Mouse (Mus musculus) embryonic facial prominence, embryonic 15.5 days (tissue): ENCODE data around the gene Prdx2. TPM values are rescaled to one million over a fixed set of nuclear protein-coding genes. Genes with fewer than 3 reads are reported as not detected.

Experiments used
- ATAC-seq: fragments of 200-750 bp; cut with Nextera tagmentation; 2 replicates; pipeline ENCODE4 v1.8.0; 2017; ENCODE audit warnings: low read depth, moderate TSS enrichment; ENCODE audit not compliant: insufficient number of reproducible peaks, low FRiP score, low TSS enrichment
- H3K27ac ChIP-seq: fragments of 300-500 bp; sonication (generic); replicated peaks from 2 replicates; pipeline ENCODE4 v1.5.1; 2015; ENCODE audit warnings: mild to moderate bottlenecking, inconsistent platforms
- H3K27me3 ChIP-seq: fragments of 300-500 bp; sonication (generic); 2 replicates; pipeline ENCODE4 v1.6.1; 2015; ENCODE audit warnings: inconsistent platforms
- H3K36me3 ChIP-seq: fragments of 300-500 bp; sonication (generic); 2 replicates; pipeline ENCODE4 v1.6.1; 2015; ENCODE audit warnings: mild to moderate bottlenecking, inconsistent platforms
- H3K4me1 ChIP-seq: fragments of 300-500 bp; sonication (generic); 2 replicates; pipeline ENCODE4 v1.6.1; 2015; ENCODE audit warnings: inconsistent platforms
- H3K4me2 ChIP-seq: fragments of 300-500 bp; sonication (generic); replicated peaks from 2 replicates; pipeline ENCODE4 v1.6.1; 2015; ENCODE audit warnings: mild to moderate bottlenecking, inconsistent platforms
- H3K4me3 ChIP-seq: fragments of 300-500 bp; sonication (generic); replicated peaks from 2 replicates; pipeline ENCODE4 v1.5.1; 2015; ENCODE audit warnings: mild to moderate bottlenecking, inconsistent platforms
- H3K9ac ChIP-seq: fragments of 300-500 bp; sonication (generic); 2 replicates; pipeline ENCODE4 v1.6.1; 2015; ENCODE audit warnings: inconsistent platforms
- H3K9me3 ChIP-seq: fragments of 300-500 bp; sonication (generic); replicated peaks from 2 replicates; pipeline ENCODE4 v1.6.1; 2016; ENCODE audit warnings: inconsistent platforms
- WGBS: fragments of 180-500 bp; shearing (Covaris S2); methylation state at CpG from one replicate; pipeline ENCODE4 v1.1.7; 2015; 5-methylcytosine and 5-hydroxymethylcytosine counted together
- polyA plus RNA-seq: library from polyadenylated mRNA; unstranded; fragments of >200 nt; fragmentation: Nextera tagmentation; extraction: Ambion mirVana; gene quantifications from 2 replicates; pipeline ENCODE4 v1.2.1, GENCODE M21; 2015

The Prdx2 gene
- polyA plus RNA-seq, 1 experiment from 2014 or later, result 705 TPM

GRCm38 (mm10) chr8:84974543-84975142 lies 5.3 kb downstream of the Prdx2 start:
- peaks cover 9% of the 10 kb centered on the region for H3K27me3 ChIP-seq
- ATAC-seq, result no peak
- H3K9ac ChIP-seq, result no peak overlapping the region
- WGBS, result 64% methylated on average over 8 of the region's 8 CpGs
- H3K27ac ChIP-seq, result peak overlapping the region; percentile 48; the same call in 1 of the 2 replicates
- peaks cover 39% of the 10 kb centered on the region for H3K36me3 ChIP-seq
- H3K4me3 ChIP-seq, result no peak overlapping the region
- H3K4me2 ChIP-seq, result no peak overlapping the region
- H3K4me1 ChIP-seq, result peaks cover 66% of the 10 kb centered on the region
- no peaks in the 10 kb centered on the region for H3K9me3 ChIP-seq

- H3K9ac ChIP-seq, result no peak overlapping the region
- 27% methylated on average over 7 of the region's 7 CpGs for WGBS
- peaks cover 72% of the 10 kb centered on the region for H3K4me1 ChIP-seq
- H3K4me2 ChIP-seq, result peak overlapping the region; percentile 99
- no peaks in the 10 kb centered on the region for H3K9me3 ChIP-seq
- H3K36me3 ChIP-seq, result peaks cover 39% of the 10 kb centered on the region
- H3K27me3 ChIP-seq, result peaks cover 9% of the 10 kb centered on the region
- ATAC-seq, result no peak
- peak overlapping the region; percentile 87 for H3K27ac ChIP-seq
- H3K4me3 ChIP-seq, result peak overlapping the region; percentile 67; the same call in 1 of the 2 replicates
Observed at GRCm38 (mm10) chr8:84975434-84975833, 6.0 kb downstream of the Prdx2 start.

- Histone ChIP-seq H3K36me3 (peaks cover 34% of the 10 kb centered on the region), H3K4me3 (peak overlapping the region; percentile 67), H3K4me1 (peaks cover 72% of the 10 kb centered on the region), H3K27me3 (peaks cover 9% of the 10 kb centered on the region), H3K27ac (peak overlapping the region; percentile 87), H3K9ac (peak overlapping the region; percentile 42), H3K9me3 (no peaks in the 10 kb centered on the region), H3K4me2 (peak overlapping the region; percentile 99)
- peak; percentile 81 for ATAC-seq
- WGBS, result under 1% methylated on average over 59 of the region's 61 CpGs
Observed at GRCm38 (mm10) chr8:84976031-84976762, 6.8 kb downstream of the Prdx2 start.

- WGBS, result under 1% methylated on average over 25 of the region's 25 CpGs
- H3K4me1 ChIP-seq, result peaks cover 77% of the 10 kb centered on the region
- H3K9ac ChIP-seq, result peak overlapping the region; percentile 42
Observed at GRCm38 (mm10) chr8:84976763-84977434, 7.5 kb downstream of the Prdx2 start.

GRCm38 (mm10) chr8:84977435-84978247 lies 8.3 kb downstream of the Prdx2 start:
- peak overlapping the region; percentile 62 for H3K9ac ChIP-seq

More at GRCm38 (mm10) chr8:84976763-84977434, 7.5 kb downstream of the Prdx2 start:
- Histone ChIP-seq H3K27ac (peak overlapping the region; percentile 87), H3K4me3 (peak overlapping the region; percentile 67), H3K4me2 (peak overlapping the region; percentile 99), H3K9me3 (no peaks in the 10 kb centered on the region), H3K36me3 (peaks cover 27% of the 10 kb centered on the region), H3K27me3 (peaks cover 9% of the 10 kb centered on the region)
- ATAC-seq, result no peak

GRCm38 (mm10) chr8:84978248-84978940 lies 9.0 kb downstream of the Prdx2 start, which contains the start of gene Junb:
Gene Junb (minus strand): TSS chr8:84978718.
- H3K4me3 ChIP-seq, result peak within 1 kb of the TSS; percentile 67
- peaks cover 87% of the 10 kb centered on the region for H3K4me1 ChIP-seq
- peaks cover 9% of the 10 kb centered on the region for H3K27me3 ChIP-seq
- H3K9me3 ChIP-seq, result no peaks in the 10 kb centered on the region
- ATAC-seq, result peak; percentile 66
- H3K27ac ChIP-seq, result peak within 1 kb of the TSS; percentile 91
- H3K4me2 ChIP-seq, result peak within 1 kb of the TSS; percentile 99
- H3K36me3 ChIP-seq, result peaks cover 14% of the 10 kb centered on the region
- under 1% methylated on average over 63 of the region's 63 CpGs for WGBS
- H3K9ac ChIP-seq, result peak within 1 kb of the TSS; percentile 62

More at GRCm38 (mm10) chr8:84977435-84978247, 8.3 kb downstream of the Prdx2 start:
- Histone ChIP-seq H3K4me2 (peak overlapping the region; percentile 99), H3K36me3 (peaks cover 20% of the 10 kb centered on the region), H3K27ac (peak overlapping the region; percentile 91), H3K4me1 (peaks cover 84% of the 10 kb centered on the region), H3K27me3 (peaks cover 9% of the 10 kb centered on the region), H3K4me3 (peak overlapping the region; percentile 67), H3K9me3 (no peaks in the 10 kb centered on the region)
- under 1% methylated on average over 70 of the region's 70 CpGs for WGBS
- no peak for ATAC-seq

- Histone ChIP-seq H3K36me3 (no peaks in the 10 kb centered on the region), H3K4me3 (peak overlapping the region; percentile 67), H3K27ac (peak overlapping the region; percentile 80), H3K9ac (peak overlapping the region; percentile 22; the same call in 1 of the 2 replicates), H3K9me3 (no peaks in the 10 kb centered on the region), H3K4me2 (peak overlapping the region; percentile 99), H3K27me3 (peaks cover 9% of the 10 kb centered on the region), H3K4me1 (peaks cover 93% of the 10 kb centered on the region)
- ATAC-seq, result peak; percentile 12
- 3% methylated on average over 37 of the region's 42 CpGs for WGBS
Observed at GRCm38 (mm10) chr8:84979599-84980421, 10.4 kb downstream of the Prdx2 start.

GRCm38 (mm10) chr8:84980622-84981358 lies 11.4 kb downstream of the Prdx2 start:
- Histone ChIP-seq H3K4me2 (peak overlapping the region; percentile 99), H3K36me3 (no peaks in the 10 kb centered on the region), H3K27me3 (peaks cover 11% of the 10 kb centered on the region), H3K27ac (peak overlapping the region; percentile 80), H3K4me3 (peak overlapping the region; percentile 67), H3K4me1 (peaks cover 93% of the 10 kb centered on the region), H3K9me3 (no peaks in the 10 kb centered on the region), H3K9ac (no peak overlapping the region)
- no peak for ATAC-seq
- WGBS, result 21% methylated on average over 11 of the region's 11 CpGs
